35 mouse cellular contexts compared by ENCODE assay signal in genomic region chr5:43417259-43417658, GRCm38 (mm10).
"Had no signal": no experiment of that assay in that cellular context is flagged by ENCODE, and none has a peak within 500 bp of the region (broad histone marks: within the 10 kb centered on the region; RNA-seq: fewer than 3 reads in every experiment).

No protein-coding gene starts in this region.

- H3K27ac ChIP-seq: heart, embryonic 10.5 days; heart, embryonic 13.5 days; heart, embryonic 15.5 days; hindbrain, embryonic 10.5 days; hindbrain, embryonic 12.5 days; hindbrain, embryonic 13.5 days; hindbrain, embryonic 14.5 days; hindbrain, embryonic 15.5 days; hindbrain, postnatal 0 days; intestine, embryonic 15.5 days; kidney, embryonic 15.5 days; kidney, postnatal 0 days; layer of hippocampus, adult 2 months had no signal

- H3K36me3 ChIP-seq: heart, embryonic 10.5 days; heart, embryonic 12.5 days; heart, embryonic 13.5 days; heart, embryonic 15.5 days; hindbrain, embryonic 10.5 days; hindbrain, embryonic 12.5 days; hindbrain, embryonic 13.5 days; hindbrain, embryonic 15.5 days; intestine, embryonic 15.5 days; kidney, embryonic 15.5 days had no signal

- H3K4me1 ChIP-seq: heart, embryonic 10.5 days; heart, embryonic 12.5 days; heart, embryonic 13.5 days; heart, embryonic 15.5 days; hindbrain, embryonic 10.5 days; hindbrain, embryonic 12.5 days; hindbrain, embryonic 13.5 days; hindbrain, embryonic 15.5 days; intestine, embryonic 15.5 days; kidney, embryonic 15.5 days had no signal

- H3K4me2 ChIP-seq: heart, embryonic 11.5 days; heart, embryonic 12.5 days; heart, embryonic 13.5 days; heart, embryonic 15.5 days; hindbrain, embryonic 12.5 days; hindbrain, embryonic 13.5 days; hindbrain, embryonic 14.5 days; hindbrain, embryonic 15.5 days; intestine, embryonic 15.5 days; kidney, embryonic 15.5 days had no signal

- ATAC-seq: hindbrain, embryonic 16.5 days; hindbrain, postnatal 0 days; inflammation-experienced regulatory T-cells, adult 6 months; intestine, embryonic 15.5 days; intestine, embryonic 16.5 days; intestine, postnatal 0 days had no signal

- H3K27me3 ChIP-seq: heart, embryonic 12.5 days; heart, embryonic 13.5 days; heart, embryonic 15.5 days; hindbrain, embryonic 12.5 days; hindbrain, embryonic 13.5 days; hindbrain, embryonic 15.5 days; intestine, embryonic 15.5 days; kidney, embryonic 15.5 days had no signal

- H3K9ac ChIP-seq: heart, embryonic 12.5 days; heart, embryonic 13.5 days; heart, embryonic 15.5 days; hindbrain, embryonic 12.5 days; hindbrain, embryonic 13.5 days; hindbrain, embryonic 14.5 days; hindbrain, embryonic 15.5 days; intestine, embryonic 15.5 days; kidney, embryonic 15.5 days had no signal

- DNase-seq: heart, postnatal 10 days; heart, postnatal 14 days; heart, postnatal 36 days; heart, postnatal 4 days; kidney, adult 11 months; kidney, adult 18-20 months; kidney, adult 2 months; kidney, adult 8-10 months; kidney, adult 9 months; kidney, postnatal 10 days; kidney, postnatal 14 days; kidney, postnatal 25 days; kidney, postnatal 36 days; kidney, postnatal 4 days; layer of hippocampus, adult 9-11 months; layer of hippocampus, postnatal 36 days had no signal

- H3K9me3 ChIP-seq: heart, embryonic 10.5 days; heart, embryonic 13.5 days; heart, embryonic 15.5 days; hindbrain, embryonic 10.5 days; hindbrain, embryonic 12.5 days; hindbrain, embryonic 13.5 days; hindbrain, embryonic 15.5 days; intestine, embryonic 15.5 days; kidney, embryonic 15.5 days had no signal

- H3K4me3 ChIP-seq: heart, embryonic 10.5 days; heart, embryonic 12.5 days; heart, embryonic 13.5 days; heart, embryonic 15.5 days; hindbrain, embryonic 10.5 days; hindbrain, embryonic 12.5 days; hindbrain, embryonic 13.5 days; hindbrain, embryonic 15.5 days; intestine, embryonic 15.5 days; kidney, embryonic 15.5 days; layer of hippocampus, adult 2 months had no signal
